Mouse (Mus musculus) embryonic facial prominence, embryonic 13.5 days (tissue): ENCODE measurements around the gene Pold1. TPM values are rescaled to one million over a fixed set of nuclear protein-coding genes. Genes with fewer than 3 reads are reported as not detected.

Experiments
- ATAC-seq: fragments of 200-750 bp; cut with Nextera tagmentation; 2 replicates; pipeline ENCODE4 v1.8.0; 2017; ENCODE audit warnings: low read depth; ENCODE audit not compliant: insufficient number of reproducible peaks, insufficient read depth, low FRiP score, low TSS enrichment
- H3K27ac ChIP-seq: fragments of 300-500 bp; sonication (generic); 2 replicates; pipeline ENCODE4 v1.5.1; 2015; ENCODE audit warnings: moderate library complexity, mild to moderate bottlenecking, inconsistent platforms
- H3K27me3 ChIP-seq: fragments of 300-500 bp; sonication (generic); 2 replicates; pipeline ENCODE4 v1.6.1; 2015; ENCODE audit warnings: mild to moderate bottlenecking, inconsistent platforms
- H3K36me3 ChIP-seq: fragments of 300-500 bp; sonication (generic); 2 replicates; pipeline ENCODE4 v1.6.1; 2015; ENCODE audit warnings: mild to moderate bottlenecking, inconsistent platforms
- H3K4me1 ChIP-seq: fragments of 300-500 bp; sonication (generic); 2 replicates; pipeline ENCODE4 v1.6.1; 2015; ENCODE audit warnings: inconsistent platforms
- H3K4me2 ChIP-seq: fragments of 300-500 bp; sonication (generic); 2 replicates; pipeline ENCODE4 v1.6.1; 2015; ENCODE audit warnings: moderate library complexity, mild to moderate bottlenecking, inconsistent platforms
- H3K4me3 ChIP-seq: fragments of 300-500 bp; sonication (generic); 2 replicates; pipeline ENCODE4 v1.5.1; 2015; ENCODE audit warnings: mild to moderate bottlenecking, inconsistent platforms
- H3K9ac ChIP-seq: fragments of 300-500 bp; sonication (generic); 2 replicates; pipeline ENCODE4 v1.6.1; 2015; ENCODE audit warnings: mild to moderate bottlenecking, inconsistent platforms
- H3K9me3 ChIP-seq: fragments of 300-500 bp; sonication (generic); 2 replicates; pipeline ENCODE4 v1.6.1; 2016; ENCODE audit warnings: inconsistent platforms
- WGBS: fragments of 180-500 bp; shearing (Covaris S2); methylation state at CpG from one replicate; pipeline ENCODE4 v1.1.7; 2015; ENCODE audit warnings: mixed read lengths; 5-methylcytosine and 5-hydroxymethylcytosine counted together
- polyA plus RNA-seq: library from polyadenylated mRNA; unstranded; fragments of >200 nt; fragmentation: Nextera tagmentation; extraction: Ambion mirVana; gene quantifications from 2 replicates; pipeline ENCODE4 v1.2.1, GENCODE M21; 2015

Pold1 gene
- polyA plus RNA-seq, 1 experiment from 2014 or later = 104 TPM

GRCm38 (mm10) chr7:44560435-44561400 lies 12.1 kb upstream of the Pold1 start:
- no peaks in the 10 kb centered on the region for H3K27me3 ChIP-seq
- H3K27ac ChIP-seq = no peak overlapping the region
- H3K9ac ChIP-seq = no peak overlapping the region
- H3K9me3 ChIP-seq = no peaks in the 10 kb centered on the region
- H3K36me3 ChIP-seq = no peaks in the 10 kb centered on the region
- ATAC-seq = no peak
- WGBS = 54% methylated on average over 18 of the region's 18 CpGs
- no peak overlapping the region for H3K4me3 ChIP-seq
- H3K4me2 ChIP-seq = no peak overlapping the region
- no peaks in the 10 kb centered on the region for H3K4me1 ChIP-seq

- H3K4me1 ChIP-seq = peaks cover 7% of the 10 kb centered on the region
- H3K9me3 ChIP-seq = no peaks in the 10 kb centered on the region
- H3K27ac ChIP-seq = no peak overlapping the region
- WGBS = 64% methylated on average over 2 of the region's 2 CpGs
- no peak overlapping the region for H3K4me2 ChIP-seq
- no peaks in the 10 kb centered on the region for H3K27me3 ChIP-seq
- no peak overlapping the region for H3K4me3 ChIP-seq
- no peak for ATAC-seq
- H3K36me3 ChIP-seq = no peaks in the 10 kb centered on the region
- H3K9ac ChIP-seq = no peak overlapping the region
Measured at GRCm38 (mm10) chr7:44557629-44558028, 9.0 kb upstream of the Pold1 start.

- Histone ChIP-seq H3K4me3 (peak within 1 kb of the TSS; percentile 88), H3K27me3 (no peaks in the 10 kb centered on the region), H3K27ac (peak within 1 kb of the TSS; percentile 98), H3K9me3 (no peaks in the 10 kb centered on the region), H3K4me2 (peak within 1 kb of the TSS; percentile 67), H3K4me1 (peaks cover 10% of the 10 kb centered on the region), H3K9ac (peak within 1 kb of the TSS; percentile 78), H3K36me3 (peaks cover 33% of the 10 kb centered on the region)
- under 1% methylated on average over 22 of the region's 22 CpGs for WGBS
- ATAC-seq = peak; percentile 62; the same call in 1 of the 2 replicates
Measured at GRCm38 (mm10) chr7:44553826-44554225, 5.2 kb upstream of the Pold1 start, which contains the start of gene Nr1h2. Gene Nr1h2, minus strand, starts transcription at chr7:44553951.

- H3K9me3 ChIP-seq = no peaks in the 10 kb centered on the region
- H3K9ac ChIP-seq = peak overlapping the region; percentile 78
- H3K4me2 ChIP-seq = peak overlapping the region; percentile 67
- H3K4me3 ChIP-seq = peak overlapping the region; percentile 88
- ATAC-seq = peak; percentile 70
- no peaks in the 10 kb centered on the region for H3K27me3 ChIP-seq
- peaks cover 33% of the 10 kb centered on the region for H3K36me3 ChIP-seq
- H3K4me1 ChIP-seq = peaks cover 10% of the 10 kb centered on the region
- WGBS = 1% methylated on average over 32 of the region's 32 CpGs
- H3K27ac ChIP-seq = peak overlapping the region; percentile 98
Measured at GRCm38 (mm10) chr7:44553196-44553764, 4.6 kb upstream of the Pold1 start.

- WGBS = 89% methylated on average over 28 of the region's 31 CpGs
- peak overlapping the region; percentile 98 for H3K27ac ChIP-seq
- peak overlapping the region; percentile 88 for H3K4me3 ChIP-seq
- peak overlapping the region; percentile 67 for H3K4me2 ChIP-seq
- peaks cover 33% of the 10 kb centered on the region for H3K36me3 ChIP-seq
- no peaks in the 10 kb centered on the region for H3K9me3 ChIP-seq
- no peak for ATAC-seq
- peaks cover 19% of the 10 kb centered on the region for H3K4me1 ChIP-seq
- H3K27me3 ChIP-seq = no peaks in the 10 kb centered on the region
- peak overlapping the region; percentile 51; the same call in 1 of the 2 replicates for H3K9ac ChIP-seq
Measured at GRCm38 (mm10) chr7:44552141-44552908, 3.7 kb upstream of the Pold1 start.

- H3K4me1 ChIP-seq = peaks cover 25% of the 10 kb centered on the region
- H3K4me3 ChIP-seq = no peak overlapping the region
- peaks cover 33% of the 10 kb centered on the region for H3K36me3 ChIP-seq
- no peaks in the 10 kb centered on the region for H3K27me3 ChIP-seq
- no peak overlapping the region for H3K9ac ChIP-seq
- ATAC-seq = no peak
- no peaks in the 10 kb centered on the region for H3K9me3 ChIP-seq
- WGBS = 80% methylated on average over 22 of the region's 22 CpGs
- no peak overlapping the region for H3K4me2 ChIP-seq
- no peak overlapping the region for H3K27ac ChIP-seq
Measured at GRCm38 (mm10) chr7:44551731-44552130, 3.1 kb upstream of the Pold1 start.

- Histone ChIP-seq H3K27ac (no peak overlapping the region), H3K4me3 (no peak overlapping the region), H3K9me3 (no peaks in the 10 kb centered on the region), H3K36me3 (peaks cover 33% of the 10 kb centered on the region), H3K4me2 (no peak overlapping the region), H3K27me3 (no peaks in the 10 kb centered on the region), H3K4me1 (peaks cover 25% of the 10 kb centered on the region), H3K9ac (no peak overlapping the region)
- ATAC-seq = no peak
- 93% methylated on average over 21 of the region's 21 CpGs for whole genome bisulfite sequencing
Measured at GRCm38 (mm10) chr7:44551301-44551700, 2.7 kb upstream of the Pold1 start.

GRCm38 (mm10) chr7:44550409-44550678 lies 1.7 kb upstream of the Pold1 start:
- Histone ChIP-seq H3K4me2 (no peak overlapping the region), H3K36me3 (peaks cover 37% of the 10 kb centered on the region), H3K9me3 (no peaks in the 10 kb centered on the region; the same call in 1 of the 2 replicates), H3K27me3 (no peaks in the 10 kb centered on the region), H3K4me3 (no peak overlapping the region), H3K4me1 (peaks cover 25% of the 10 kb centered on the region), H3K27ac (no peak overlapping the region), H3K9ac (no peak overlapping the region)
- 93% methylated on average over 12 of the region's 12 CpGs for WGBS
- ATAC-seq = no peak

GRCm38 (mm10) chr7:44549621-44550408 lies 1.2 kb upstream of the Pold1 start:
- Histone ChIP-seq H3K4me1 (peaks cover 25% of the 10 kb centered on the region), H3K9me3 (no peaks in the 10 kb centered on the region; the same call in 1 of the 2 replicates), H3K36me3 (peaks cover 37% of the 10 kb centered on the region), H3K27me3 (no peaks in the 10 kb centered on the region), H3K4me3 (no peak overlapping the region), H3K27ac (no peak overlapping the region), H3K9ac (no peak overlapping the region), H3K4me2 (no peak overlapping the region)
- ATAC-seq = no peak
- WGBS = 94% methylated on average over 23 of the region's 23 CpGs

- H3K36me3 ChIP-seq = peaks cover 42% of the 10 kb centered on the region
- no peaks in the 10 kb centered on the region for H3K27me3 ChIP-seq
- H3K9me3 ChIP-seq = no peaks in the 10 kb centered on the region; the same call in 1 of the 2 replicates
- H3K4me1 ChIP-seq = peaks cover 19% of the 10 kb centered on the region
- 21% methylated on average over 5 of the region's 5 CpGs for WGBS
- H3K9ac ChIP-seq = peak overlapping the region; percentile 78
- H3K4me3 ChIP-seq = peak overlapping the region; percentile 71
- H3K4me2 ChIP-seq = peak overlapping the region; percentile 84
- ATAC-seq = no peak
- no peak overlapping the region for H3K27ac ChIP-seq
Measured at GRCm38 (mm10) chr7:44547725-44548124, 924 bp downstream of the Pold1 start.

- Histone ChIP-seq H3K4me3 (peak overlapping the region; percentile 71), H3K27ac (no peak overlapping the region), H3K4me2 (peak overlapping the region; percentile 84), H3K36me3 (peaks cover 43% of the 10 kb centered on the region), H3K4me1 (peaks cover 14% of the 10 kb centered on the region), H3K9me3 (no peaks in the 10 kb centered on the region; the same call in 1 of the 2 replicates), H3K9ac (peak overlapping the region; percentile 78), H3K27me3 (no peaks in the 10 kb centered on the region)
- 97% methylated on average over 13 of the region's 13 CpGs for WGBS
- no peak for ATAC-seq
Measured at GRCm38 (mm10) chr7:44547041-44547440, 1.6 kb downstream of the Pold1 start.
